Mouse (Mus musculus) forebrain, embryonic 13.5 days (tissue): ENCODE results near the gene Rfx4. TPM values are rescaled to one million over a fixed set of nuclear protein-coding genes. Genes with fewer than 3 reads are reported as not detected.

Source experiments
- ATAC-seq: fragments of 200-750 bp; cut with Nextera tagmentation; 2 replicates; pipeline ENCODE4 v1.8.0; 2017
- H3K27ac ChIP-seq: fragments of 300-500 bp; sonication (generic); 2 replicates; pipeline ENCODE4 v1.5.1; 2015; ENCODE audit warnings: inconsistent platforms, mild to moderate bottlenecking, moderate library complexity
- H3K27me3 ChIP-seq: fragments of 300-500 bp; sonication (generic); 2 replicates; pipeline ENCODE4 v1.6.1; 2015; ENCODE audit warnings: mild to moderate bottlenecking, inconsistent platforms
- H3K36me3 ChIP-seq: fragments of 300-500 bp; sonication (generic); 2 replicates; pipeline ENCODE4 v1.6.1; 2015; ENCODE audit warnings: mild to moderate bottlenecking, inconsistent platforms; ENCODE audit not compliant: poor library complexity, severe bottlenecking
- H3K4me1 ChIP-seq: fragments of 300-500 bp; sonication (generic); 2 replicates; pipeline ENCODE4 v1.6.1; 2015; ENCODE audit warnings: inconsistent platforms
- H3K4me2 ChIP-seq: fragments of 300-500 bp; sonication (generic); 2 replicates; pipeline ENCODE4 v1.6.1; 2015; ENCODE audit warnings: inconsistent platforms, mild to moderate bottlenecking, moderate library complexity
- H3K4me3 ChIP-seq: fragments of 300-500 bp; sonication (generic); 2 replicates; pipeline ENCODE4 v1.5.1; 2015; ENCODE audit warnings: mild to moderate bottlenecking, inconsistent platforms
- H3K9ac ChIP-seq: fragments of 300-500 bp; sonication (generic); 2 replicates; pipeline ENCODE4 v1.6.1; 2015; ENCODE audit warnings: mild to moderate bottlenecking, inconsistent platforms
- H3K9me3 ChIP-seq: fragments of 300-500 bp; sonication (generic); replicated peaks from 2 replicates; pipeline ENCODE4 v1.6.1; 2016; ENCODE audit warnings: inconsistent platforms
- WGBS: fragments of 180-500 bp; shearing (Covaris S2); methylation state at CpG from one replicate; pipeline ENCODE4 v1.1.7; 2015; 5-methylcytosine and 5-hydroxymethylcytosine counted together
- polyA plus RNA-seq: library from polyadenylated mRNA; unstranded; fragments of >200 nt; fragmentation: Nextera tagmentation; extraction: Ambion mirVana; gene quantifications from 2 replicates; pipeline ENCODE4 v1.2.1, GENCODE M21; 2015

Rfx4 gene
- polyA plus RNA-seq, 1 experiment from 2014 or later: 11.8 TPM

- peak overlapping the region; percentile 32; the same call in 1 of the 2 replicates for H3K4me2 ChIP-seq
- WGBS: 25% methylated on average over 8 of the region's 8 CpGs
- peaks cover 35% of the 10 kb centered on the region for H3K4me1 ChIP-seq
- peaks cover 29% of the 10 kb centered on the region for H3K27me3 ChIP-seq
- no peak for ATAC-seq
- H3K27ac ChIP-seq: peak overlapping the region; percentile 53; the same call in 1 of the 2 replicates
- H3K9me3 ChIP-seq: no peaks in the 10 kb centered on the region
- no peak overlapping the region for H3K4me3 ChIP-seq
- H3K36me3 ChIP-seq: peaks cover 13% of the 10 kb centered on the region
- H3K9ac ChIP-seq: no peak overlapping the region
These were observed 102.5 kb downstream of the Rfx4 start for GRCm38 (mm10) chr10:84858371-84858770.

- peaks cover 34% of the 10 kb centered on the region for H3K27me3 ChIP-seq
- peaks cover 33% of the 10 kb centered on the region for H3K4me1 ChIP-seq
- peak; percentile 40; the same call in 1 of the 2 replicates for ATAC-seq
- H3K4me3 ChIP-seq: no peak overlapping the region
- no peaks in the 10 kb centered on the region for H3K9me3 ChIP-seq
- H3K36me3 ChIP-seq: peaks cover 18% of the 10 kb centered on the region
- 2% methylated on average over 14 of the region's 14 CpGs for whole genome bisulfite sequencing
- H3K27ac ChIP-seq: peak overlapping the region; percentile 53; the same call in 1 of the 2 replicates
- H3K9ac ChIP-seq: no peak overlapping the region
- peak overlapping the region; percentile 32 for H3K4me2 ChIP-seq
These were observed 103.1 kb downstream of the Rfx4 start for GRCm38 (mm10) chr10:84858806-84859496.

DNA sequence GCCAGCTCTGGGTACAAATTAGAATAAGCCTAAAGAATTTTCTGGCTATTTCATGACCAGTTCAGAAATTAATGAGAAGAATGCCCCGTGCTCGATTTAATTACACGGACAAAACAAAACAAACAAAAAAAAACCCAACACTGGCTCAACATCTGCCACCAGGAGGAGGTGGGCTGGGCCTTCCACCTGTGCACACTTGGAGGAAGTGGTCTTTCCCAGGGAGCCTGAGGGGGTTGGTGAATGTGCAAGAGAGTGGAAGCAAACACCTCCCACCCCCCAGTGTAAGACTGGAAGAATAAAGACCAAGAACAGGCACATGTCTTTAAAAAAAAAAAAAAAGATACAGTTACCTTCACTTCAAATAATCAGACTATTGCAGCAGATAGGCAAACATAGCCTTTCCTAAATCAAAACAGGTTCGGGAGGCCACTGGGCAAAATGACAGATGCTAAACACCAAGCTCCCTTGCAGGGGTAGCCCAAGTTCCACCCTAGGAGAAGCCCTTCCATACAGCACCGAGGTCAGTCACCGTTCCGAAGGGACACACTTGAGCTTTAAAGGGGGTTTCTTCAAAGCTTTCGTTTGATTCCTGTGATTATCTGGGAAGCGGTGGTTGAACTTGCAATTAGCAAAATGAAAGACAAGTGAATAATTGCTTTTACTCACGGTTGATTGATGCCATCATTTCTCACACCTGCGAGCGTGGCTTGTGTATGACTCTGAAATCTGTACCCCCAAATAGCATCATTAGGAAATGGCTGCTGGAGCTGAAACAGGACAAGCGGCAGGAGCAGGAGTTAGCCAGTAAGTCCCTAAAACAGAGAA, 103.9 kb downstream of the Rfx4 start:
- H3K9me3 ChIP-seq: no peaks in the 10 kb centered on the region
- WGBS: 6% methylated on average over 13 of the region's 13 CpGs
- H3K9ac ChIP-seq: no peak overlapping the region
- peaks cover 33% of the 10 kb centered on the region for H3K4me1 ChIP-seq
- H3K36me3 ChIP-seq: peaks cover 22% of the 10 kb centered on the region
- H3K27me3 ChIP-seq: peaks cover 34% of the 10 kb centered on the region
- H3K27ac ChIP-seq: no peak overlapping the region; the same call in 1 of the 2 replicates
- no peak overlapping the region for H3K4me3 ChIP-seq
- peak overlapping the region; percentile 32; the same call in 1 of the 2 replicates for H3K4me2 ChIP-seq
- 0 out of 2 replicates have a peak, but pooled peaks have one; percentile 19 for ATAC-seq

- Histone ChIP-seq H3K4me2 (no peak overlapping the region), H3K27me3 (peaks cover 34% of the 10 kb centered on the region), H3K9ac (no peak overlapping the region), H3K36me3 (peaks cover 17% of the 10 kb centered on the region), H3K27ac (no peak overlapping the region), H3K4me3 (no peak overlapping the region), H3K4me1 (peaks cover 25% of the 10 kb centered on the region), H3K9me3 (no peaks in the 10 kb centered on the region)
- ATAC-seq: no peak
- 81% methylated on average over 6 of the region's 6 CpGs for WGBS
These were observed 107.6 kb downstream of the Rfx4 start for GRCm38 (mm10) chr10:84863488-84863887.

DNA sequence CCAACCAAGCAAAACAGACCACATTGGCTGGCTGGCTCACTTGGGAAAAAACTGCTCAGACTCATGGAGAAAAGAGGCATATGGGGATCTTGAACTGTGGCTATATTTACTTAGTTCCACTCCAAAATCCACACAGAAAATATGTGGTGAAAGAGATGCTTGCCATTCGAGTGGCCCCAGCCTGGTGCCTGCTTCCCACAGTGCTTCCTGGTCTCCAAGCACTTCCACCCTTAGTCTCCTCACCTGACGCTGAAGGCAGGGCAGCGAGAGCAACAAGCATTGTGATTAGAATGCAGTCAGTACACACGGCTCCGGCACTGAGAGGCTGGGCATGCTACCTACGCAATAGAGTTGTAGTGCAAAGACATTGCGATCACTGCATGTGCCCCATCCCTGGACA, 111.7 kb downstream of the Rfx4 start:
- WGBS: 89% methylated on average over 7 of the region's 7 CpGs
- peaks cover 47% of the 10 kb centered on the region for H3K27me3 ChIP-seq
- no peak for ATAC-seq

DNA sequence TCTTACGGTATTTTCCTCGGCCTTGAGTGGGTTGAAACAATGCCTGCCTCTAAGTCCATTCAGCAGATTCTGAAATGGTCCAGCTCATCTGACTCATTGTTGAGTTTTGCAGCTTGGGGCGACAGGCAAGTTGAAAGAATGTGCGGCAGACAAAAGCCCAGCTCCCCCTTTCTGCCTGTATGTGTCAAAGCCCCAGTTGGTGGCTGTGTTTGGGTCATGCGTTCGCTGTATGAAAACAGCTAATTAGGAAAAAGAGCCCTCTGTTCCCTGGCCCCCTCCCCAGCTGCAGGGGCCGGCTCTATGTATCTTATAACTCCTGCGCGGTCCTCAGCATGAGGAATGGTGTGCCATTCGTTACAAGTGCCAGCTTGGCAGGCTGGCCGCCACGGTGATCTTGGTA, 115.4 kb downstream of the Rfx4 start:
- peak overlapping the region; percentile 36 for H3K4me2 ChIP-seq
- 8% methylated on average over 12 of the region's 12 CpGs for WGBS
- no peak overlapping the region for H3K9ac ChIP-seq
- no peak overlapping the region for H3K4me3 ChIP-seq
- H3K27ac ChIP-seq: no peak overlapping the region
- peaks cover 15% of the 10 kb centered on the region for H3K36me3 ChIP-seq
- peak; percentile 84; the same call in 1 of the 2 replicates for ATAC-seq
- peaks cover 12% of the 10 kb centered on the region for H3K4me1 ChIP-seq
- peaks cover 48% of the 10 kb centered on the region for H3K27me3 ChIP-seq
- no peaks in the 10 kb centered on the region for H3K9me3 ChIP-seq

More for the DNA sequence above, 111.7 kb downstream of the Rfx4 start:
- Histone ChIP-seq H3K36me3 (peaks cover 23% of the 10 kb centered on the region), H3K27ac (no peak overlapping the region), H3K9ac (no peak overlapping the region), H3K4me3 (no peak overlapping the region), H3K4me1 (peaks cover 12% of the 10 kb centered on the region), H3K4me2 (no peak overlapping the region), H3K9me3 (no peaks in the 10 kb centered on the region)

- WGBS: 47% methylated on average over 4 of the region's 4 CpGs
- no peak for ATAC-seq
- H3K36me3 ChIP-seq: peaks cover 15% of the 10 kb centered on the region
- no peak overlapping the region for H3K4me2 ChIP-seq
- H3K9ac ChIP-seq: no peak overlapping the region
- peaks cover 44% of the 10 kb centered on the region for H3K27me3 ChIP-seq
- H3K27ac ChIP-seq: no peak overlapping the region
- H3K9me3 ChIP-seq: no peaks in the 10 kb centered on the region
- peaks cover 12% of the 10 kb centered on the region for H3K4me1 ChIP-seq
- no peak overlapping the region for H3K4me3 ChIP-seq
These were observed 116.1 kb downstream of the Rfx4 start for GRCm38 (mm10) chr10:84871921-84872320.

GRCm38 (mm10) chr10:84879823-84880571, 124.1 kb downstream of the Rfx4 start:
- Histone ChIP-seq H3K36me3 (peaks cover 8% of the 10 kb centered on the region), H3K4me2 (no peak overlapping the region), H3K4me3 (no peak overlapping the region), H3K9ac (no peak overlapping the region), H3K27ac (no peak overlapping the region), H3K27me3 (no peaks in the 10 kb centered on the region), H3K9me3 (no peaks in the 10 kb centered on the region), H3K4me1 (no peaks in the 10 kb centered on the region)
- ATAC-seq: no peak
- WGBS: 67% methylated on average over 9 of the region's 9 CpGs

DNA sequence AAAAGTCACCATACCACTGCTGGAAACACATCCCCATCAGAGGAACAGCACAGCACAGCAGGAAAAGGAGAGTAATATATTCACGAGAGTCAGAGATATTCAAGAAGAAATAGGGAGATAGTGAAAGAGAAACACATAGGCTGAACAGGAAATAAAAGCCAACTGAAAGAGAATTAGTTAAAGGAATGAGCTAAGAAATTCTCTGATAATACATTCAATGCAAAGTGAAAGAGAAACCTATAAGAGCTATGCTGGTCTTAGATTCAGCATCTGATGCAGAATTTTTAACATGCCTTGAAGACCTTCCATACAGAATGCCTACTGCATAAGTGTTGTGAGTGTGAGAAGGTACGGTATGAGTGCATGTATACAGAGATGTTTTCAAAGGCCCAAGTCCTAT, 126.7 kb downstream of the Rfx4 start:
- Histone ChIP-seq H3K9me3 (no peaks in the 10 kb centered on the region), H3K4me2 (no peak overlapping the region), H3K4me3 (no peak overlapping the region), H3K36me3 (peaks cover 3% of the 10 kb centered on the region), H3K9ac (no peak overlapping the region), H3K27ac (no peak overlapping the region), H3K4me1 (0 out of 2 replicates have a peak, but pooled peaks cover 5% of the 10 kb centered on the region), H3K27me3 (no peaks in the 10 kb centered on the region)
- 95% methylated on average over 2 of the region's 2 CpGs for WGBS
- ATAC-seq: no peak

DNA sequence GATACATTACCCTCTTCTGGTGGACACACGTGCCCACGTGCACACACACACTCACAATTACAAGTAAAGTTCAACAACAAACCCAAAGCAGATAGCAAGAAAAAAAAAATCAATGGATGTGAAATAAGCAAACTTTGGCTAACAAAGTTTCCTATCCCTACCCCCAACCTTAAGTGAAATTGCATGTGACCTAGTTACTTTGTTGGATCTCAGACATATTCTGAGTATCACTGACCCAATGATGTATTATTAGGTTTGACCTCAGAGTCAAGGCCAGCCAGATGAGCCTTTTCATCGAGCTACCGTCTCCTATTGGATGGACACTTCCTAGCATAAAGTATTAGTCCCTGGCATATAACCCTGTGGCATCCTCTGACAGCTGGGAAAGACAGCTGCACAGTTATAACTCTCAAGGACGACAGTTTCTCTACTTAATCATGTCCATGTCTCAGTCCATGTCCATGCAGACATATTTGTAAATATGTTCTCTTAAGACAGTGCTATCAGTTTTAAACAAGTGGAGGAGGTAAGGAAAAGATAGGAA, 129.6 kb downstream of the Rfx4 start:
- Histone ChIP-seq H3K9me3 (no peaks in the 10 kb centered on the region), H3K4me1 (peaks cover 18% of the 10 kb centered on the region), H3K27ac (no peak overlapping the region), H3K27me3 (no peaks in the 10 kb centered on the region), H3K36me3 (peaks cover 3% of the 10 kb centered on the region), H3K4me3 (no peak overlapping the region), H3K4me2 (no peak overlapping the region), H3K9ac (no peak overlapping the region; the same call in 1 of the 2 replicates)
- WGBS: 80% methylated on average over 5 of the region's 5 CpGs
- ATAC-seq: no peak

GRCm38 (mm10) chr10:84886221-84886627, 130.4 kb downstream of the Rfx4 start:
- Histone ChIP-seq H3K36me3 (peaks cover under 1% of the 10 kb centered on the region), H3K4me2 (no peak overlapping the region), H3K4me1 (peaks cover 18% of the 10 kb centered on the region), H3K27ac (no peak overlapping the region), H3K27me3 (no peaks in the 10 kb centered on the region), H3K9ac (0 out of 2 replicates have a peak overlapping the region, but pooled peaks have one; percentile 26), H3K9me3 (no peaks in the 10 kb centered on the region), H3K4me3 (no peak overlapping the region)
- no peak for ATAC-seq
- WGBS: 37% methylated on average over 6 of the region's 6 CpGs
